In genomic region chr2:131190344-131191004, GRCm38 (mm10) we compare ENCODE assay signal across 9 mouse cellular contexts. TPM values are rescaled to one million over a fixed set of nuclear protein-coding genes. Genes with fewer than 3 reads are reported as not detected.
DNase-seq lines count a peak whose midpoint lies in the region; ATAC-seq lines count a peak whose summit lies in the region.
"Had no signal": no experiment of that assay in that cellular context is flagged by ENCODE, and none has a peak within 500 bp of the region (broad histone marks: within the 10 kb centered on the region; RNA-seq: fewer than 3 reads in every experiment).

No protein-coding gene starts in this region.

- H3K9ac ChIP-seq in lung, embryonic 15.5 days: no peak overlapping the region
- no peak overlapping the region for H3K9ac ChIP-seq in hindbrain, embryonic 11.5 days (ENCODE audit: low read depth, low read length)
- 0 out of 2 replicates have a peak overlapping the region, but pooled peaks have one; percentile 5 for H3K9ac ChIP-seq in limb, embryonic 13.5 days
- H3K9ac ChIP-seq: heart, embryonic 15.5 days had no signal

- no peak overlapping the region for H3K4me3 ChIP-seq in lung, embryonic 15.5 days
- H3K4me3 ChIP-seq in hindbrain, embryonic 11.5 days (ENCODE audit: low read depth, low read length): no peak overlapping the region
- no peak overlapping the region for H3K4me3 ChIP-seq in limb, embryonic 13.5 days
- H3K4me3 ChIP-seq: heart, embryonic 15.5 days had no signal

- ATAC-seq in lung, embryonic 15.5 days (ENCODE audit: borderline replicate concordance, extremely low read depth, low FRiP score, low TSS enrichment): no peak
- ATAC-seq in hindbrain, embryonic 11.5 days (ENCODE audit: low FRiP score): peak; percentile 82
- ATAC-seq in limb, embryonic 13.5 days (ENCODE audit: low FRiP score, low read depth): peak; percentile 13; the same call in 1 of the 2 replicates
- peak; percentile 67 for ATAC-seq in neutrophil, adult 5-6 weeks (ENCODE audit: extremely low read depth, insufficient number of reproducible peaks, low FRiP score, poor library complexity, severe bottlenecking)

- H3K36me3 ChIP-seq in lung, embryonic 15.5 days: peaks cover 34% of the 10 kb centered on the region
- H3K36me3 ChIP-seq in hindbrain, embryonic 11.5 days (ENCODE audit: control insufficient read depth, insufficient read depth, low read length): peaks cover 17% of the 10 kb centered on the region
- H3K36me3 ChIP-seq in limb, embryonic 13.5 days: peaks cover 53% of the 10 kb centered on the region

- 35% methylated on average over 10 of the region's 10 CpGs for WGBS in lung, embryonic 15.5 days
- 14% methylated on average over 10 of the region's 10 CpGs for WGBS in hindbrain, embryonic 11.5 days
- 34% methylated on average over 10 of the region's 10 CpGs for WGBS in limb, embryonic 13.5 days

- H3K27ac ChIP-seq in lung, embryonic 15.5 days: 0 out of 2 replicates have a peak overlapping the region, but pooled peaks have one; percentile 3
- H3K27ac ChIP-seq in hindbrain, embryonic 11.5 days (ENCODE audit: low read depth, low read length): peak overlapping the region; percentile 89
- H3K27ac ChIP-seq in limb, embryonic 13.5 days: no peak overlapping the region; the same call in 1 of the 2 replicates
- H3K27ac ChIP-seq: heart, embryonic 15.5 days had no signal

- no peak for DNase-seq in lung, postnatal 4 days
- DNase-seq in hindbrain, embryonic 11.5 days (ENCODE audit: low spot score): peak; percentile 82
- no peak for DNase-seq in yolk sac, embryonic 10.5 days (ENCODE audit: low spot score)
- no peak for DNase-seq in thymus, postnatal 0 days (ENCODE audit: low spot score)
- DNase-seq in cerebellum, postnatal 4 days (ENCODE audit: low spot score in 2 of 2): no peak

- no peak overlapping the region for H3K4me2 ChIP-seq in lung, embryonic 15.5 days
- H3K4me2 ChIP-seq in hindbrain, embryonic 11.5 days (replicated peaks; ENCODE audit: low read depth, low read length): peak overlapping the region; percentile 23; the same call in 1 of the 2 replicates
- H3K4me2 ChIP-seq in limb, embryonic 13.5 days (replicated peaks): no peak overlapping the region
- H3K4me2 ChIP-seq: heart, embryonic 15.5 days had no signal

- H3K27me3 ChIP-seq in lung, embryonic 15.5 days: no peaks in the 10 kb centered on the region
- no peaks in the 10 kb centered on the region; the same call in 1 of the 2 replicates for H3K27me3 ChIP-seq in hindbrain, embryonic 11.5 days (ENCODE audit: control insufficient read depth, insufficient read depth, low read length)
- H3K27me3 ChIP-seq in limb, embryonic 13.5 days: no peaks in the 10 kb centered on the region
- H3K27me3 ChIP-seq: heart, embryonic 15.5 days had no signal

- peaks cover 40% of the 10 kb centered on the region for H3K4me1 ChIP-seq in lung, embryonic 15.5 days
- peaks cover 13% of the 10 kb centered on the region for H3K4me1 ChIP-seq in hindbrain, embryonic 11.5 days (replicated peaks; ENCODE audit: control insufficient read depth, insufficient read depth, low read length)
- peaks cover 43% of the 10 kb centered on the region for H3K4me1 ChIP-seq in limb, embryonic 13.5 days

- H3K9me3 ChIP-seq in lung, embryonic 15.5 days: no peaks in the 10 kb centered on the region
- no peaks in the 10 kb centered on the region for H3K9me3 ChIP-seq in hindbrain, embryonic 11.5 days (ENCODE audit: control insufficient read depth, low read length)
- no peaks in the 10 kb centered on the region for H3K9me3 ChIP-seq in limb, embryonic 13.5 days
- H3K9me3 ChIP-seq: heart, embryonic 15.5 days had no signal

RNA-seq across cellular contexts. Expression of gene Spef1, which starts 3.4 kb away (rescaled TPM):
- polyA plus RNA-seq in lung, embryonic 15.5 days (2015; fragmentation: Nextera tagmentation; extraction: Ambion mirVana): 5.0 and 5.8 TPM in 2 replicates
- polyA plus RNA-seq in hindbrain, embryonic 11.5 days (2014; fragmentation: Nextera tagmentation; extraction: Ambion mirVana): 7.7 and 9.4 TPM in 2 replicates
- 4.7 and 5.5 TPM in 2 replicates for polyA plus RNA-seq in limb, embryonic 13.5 days (2015; fragmentation: Nextera tagmentation; extraction: Ambion mirVana)
- total RNA-seq in neutrophil, adult 5-6 weeks (2017): 2.0 and 2.2 TPM in 2 replicates
- polyA plus RNA-seq in thymus, postnatal 0 days (2015; fragmentation: Nextera tagmentation; extraction: Ambion mirVana): 1.4 and 1.5 TPM in 2 replicates

RNA-seq across cellular contexts. Expression of gene Cdc25b, which starts 3.7 kb away (rescaled TPM):
- polyA plus RNA-seq in lung, embryonic 15.5 days (2015; fragmentation: Nextera tagmentation; extraction: Ambion mirVana): 56.1 and 58.4 TPM in 2 replicates
- 102 and 106 TPM in 2 replicates for polyA plus RNA-seq in hindbrain, embryonic 11.5 days (2014; fragmentation: Nextera tagmentation; extraction: Ambion mirVana)
- polyA plus RNA-seq in limb, embryonic 13.5 days (2015; fragmentation: Nextera tagmentation; extraction: Ambion mirVana): 57.6 and 60.3 TPM in 2 replicates
- 111 and 116 TPM in 2 replicates for total RNA-seq in neutrophil, adult 5-6 weeks (2017)
- polyA plus RNA-seq in thymus, postnatal 0 days (2015; fragmentation: Nextera tagmentation; extraction: Ambion mirVana): 48.4 and 58.6 TPM in 2 replicates

RNA-seq across cellular contexts. Expression of gene Cenpb, which starts 10.6 kb away (rescaled TPM):
- 12.6 and 14.1 TPM in 2 replicates for polyA plus RNA-seq in lung, embryonic 15.5 days (2015; fragmentation: Nextera tagmentation; extraction: Ambion mirVana)
- polyA plus RNA-seq in hindbrain, embryonic 11.5 days (2014; fragmentation: Nextera tagmentation; extraction: Ambion mirVana): 8.8 and 9.0 TPM in 2 replicates
- polyA plus RNA-seq in limb, embryonic 13.5 days (2015; fragmentation: Nextera tagmentation; extraction: Ambion mirVana): 11.2 and 11.6 TPM in 2 replicates
- total RNA-seq in neutrophil, adult 5-6 weeks (2017): 16.3 and 18.0 TPM in 2 replicates
- 5.2 and 7.8 TPM in 2 replicates for polyA plus RNA-seq in thymus, postnatal 0 days (2015; fragmentation: Nextera tagmentation; extraction: Ambion mirVana)

RNA-seq across cellular contexts. Expression of gene Ap5s1, which starts 16.4 kb away (rescaled TPM):
- 22.6 and 27.0 TPM in 2 replicates for polyA plus RNA-seq in lung, embryonic 15.5 days (2015; fragmentation: Nextera tagmentation; extraction: Ambion mirVana)
- 23.9 and 25.2 TPM in 2 replicates for polyA plus RNA-seq in hindbrain, embryonic 11.5 days (2014; fragmentation: Nextera tagmentation; extraction: Ambion mirVana)
- 28.0 and 31.3 TPM in 2 replicates for polyA plus RNA-seq in limb, embryonic 13.5 days (2015; fragmentation: Nextera tagmentation; extraction: Ambion mirVana)
- total RNA-seq in neutrophil, adult 5-6 weeks (2017): 7.7 and 13.3 TPM in 2 replicates
- polyA plus RNA-seq in thymus, postnatal 0 days (2015; fragmentation: Nextera tagmentation; extraction: Ambion mirVana): 19.1 and 22.2 TPM in 2 replicates

RNA-seq across cellular contexts. Expression of gene 1700037H04Rik, which starts 30.6 kb away (rescaled TPM):
- 60.4 and 61.5 TPM in 2 replicates for polyA plus RNA-seq in lung, embryonic 15.5 days (2015; fragmentation: Nextera tagmentation; extraction: Ambion mirVana)
- 122 and 123 TPM in 2 replicates for polyA plus RNA-seq in hindbrain, embryonic 11.5 days (2014; fragmentation: Nextera tagmentation; extraction: Ambion mirVana)
- polyA plus RNA-seq in limb, embryonic 13.5 days (2015; fragmentation: Nextera tagmentation; extraction: Ambion mirVana): 55.2 and 56.0 TPM in 2 replicates
- 10.1 and 11.3 TPM in 2 replicates for total RNA-seq in neutrophil, adult 5-6 weeks (2017)
- 47.8 and 50.6 TPM in 2 replicates for polyA plus RNA-seq in thymus, postnatal 0 days (2015; fragmentation: Nextera tagmentation; extraction: Ambion mirVana)
